Mouse (Mus musculus): Measurements from ENCODE around the gene Spry2.

DNA sequence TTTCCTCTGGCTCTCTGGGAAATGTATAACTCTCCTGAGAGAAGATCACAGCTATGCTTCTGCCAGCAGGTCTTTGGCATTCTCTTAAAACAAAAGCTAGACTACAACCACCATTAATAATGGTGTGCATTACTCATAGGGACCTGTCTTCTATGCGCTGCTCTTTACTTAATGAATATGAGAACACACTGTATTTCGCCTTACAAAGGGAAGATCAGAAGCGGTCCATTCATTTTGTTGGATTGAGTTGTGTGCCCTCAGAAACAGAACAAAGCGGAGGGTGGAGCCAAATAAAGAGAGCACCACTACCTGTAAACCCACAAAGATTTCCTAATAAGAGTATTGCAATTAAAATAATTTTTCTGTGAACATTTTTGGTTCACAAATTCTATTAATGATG is 36.3 kb downstream of the Spry2 start:
- TF ChIP-seq CTCF (IDR thresholded peaks at IDR 0.05; ENCODE audit: low read depth) = no peak
- TF ChIP-seq EP300 (optimal IDR thresholded peaks at IDR 0.05) = no peak
